Mouse (Mus musculus) testis, adult 2 months (tissue): ENCODE data around the gene Fosl2. TPM values are rescaled to one million over a fixed set of nuclear protein-coding genes. Genes with fewer than 3 reads are reported as not detected.

Experiments used
- H3K27ac ChIP-seq: fragments of 200-500 bp; 2 replicates; pipeline ENCODE4 v1.5.1; 2012; ENCODE audit warnings: low read depth, low read length; ENCODE audit not compliant: control insufficient read depth, insufficient read depth
- H3K27me3 ChIP-seq: fragments of 200-500 bp; 2 replicates; pipeline ENCODE4 v1.6.1; 2012; ENCODE audit warnings: mild to moderate bottlenecking, low read length, moderate library complexity; ENCODE audit not compliant: control insufficient read depth, insufficient read depth
- H3K36me3 ChIP-seq: fragments of 200-500 bp; 2 replicates; pipeline ENCODE4 v1.6.1; 2012; ENCODE audit warnings: mild to moderate bottlenecking, low read length; ENCODE audit not compliant: control insufficient read depth, insufficient read depth
- H3K4me1 ChIP-seq: fragments of 200-500 bp; 2 replicates; pipeline ENCODE4 v1.6.1; 2012; ENCODE audit warnings: low read length; ENCODE audit not compliant: control insufficient read depth, insufficient read depth
- H3K4me3 ChIP-seq: fragments of 200-500 bp; 2 replicates; pipeline ENCODE4 v1.5.1; 2012; ENCODE audit warnings: low read depth, mild to moderate bottlenecking, low read length, moderate library complexity, mixed read lengths; ENCODE audit not compliant: control insufficient read depth
- CTCF ChIP-seq: fragments of 200-500 bp; IDR thresholded peaks from 2 replicates; pipeline ENCODE4 v1.5.1; 2012; ENCODE audit warnings: low read depth, mild to moderate bottlenecking, inconsistent platforms, low read length, moderate library complexity; ENCODE audit not compliant: control insufficient read depth, insufficient read depth, insufficient replicate concordance
- POLR2A ChIP-seq: fragments of 200-500 bp; IDR thresholded peaks from 2 replicates; pipeline ENCODE4 v1.6.1; 2012; ENCODE audit warnings: low read depth, mild to moderate bottlenecking, inconsistent platforms, low read length, moderate library complexity; ENCODE audit not compliant: control insufficient read depth
- polyA plus RNA-seq: library from polyadenylated mRNA; depleted of rRNA; stranded (reverse); fragments of >200 nt; gene quantifications from 2 replicates; pipeline ENCODE4 v1.2.3, GENCODE M21; 2012

Fosl2 gene
- polyA plus RNA-seq, 1 experiment, result 1.6 TPM

DNA sequence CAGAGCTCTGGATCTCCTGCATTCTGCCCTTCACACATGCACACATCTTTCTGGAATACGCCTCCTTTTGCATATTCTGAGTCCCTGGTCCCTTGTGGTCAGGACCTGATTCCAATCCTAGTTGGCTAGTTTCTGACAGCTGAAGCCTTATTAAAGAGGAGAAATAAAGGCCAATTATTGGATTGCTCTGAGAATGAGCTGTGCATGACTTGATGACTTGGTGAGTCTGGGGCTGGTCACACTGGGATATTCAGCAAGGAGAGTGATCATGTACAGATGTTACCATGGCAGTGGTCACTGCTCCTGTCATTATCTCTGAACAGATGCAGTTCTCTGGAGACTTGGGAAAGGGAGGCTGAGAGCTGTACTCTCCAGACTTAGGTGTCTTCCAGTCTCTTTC lies 32.1 kb upstream of the Fosl2 start:
- peak overlapping the region; percentile 14 for H3K4me3 ChIP-seq
- no peak overlapping the region for H3K27ac ChIP-seq
- no peaks in the 10 kb centered on the region for H3K36me3 ChIP-seq
- TF ChIP-seq CTCF (no peak), POLR2A (no peak)
- no peaks in the 10 kb centered on the region; the same call in 1 of the 2 replicates for H3K4me1 ChIP-seq
- H3K27me3 ChIP-seq, result no peaks in the 10 kb centered on the region

DNA sequence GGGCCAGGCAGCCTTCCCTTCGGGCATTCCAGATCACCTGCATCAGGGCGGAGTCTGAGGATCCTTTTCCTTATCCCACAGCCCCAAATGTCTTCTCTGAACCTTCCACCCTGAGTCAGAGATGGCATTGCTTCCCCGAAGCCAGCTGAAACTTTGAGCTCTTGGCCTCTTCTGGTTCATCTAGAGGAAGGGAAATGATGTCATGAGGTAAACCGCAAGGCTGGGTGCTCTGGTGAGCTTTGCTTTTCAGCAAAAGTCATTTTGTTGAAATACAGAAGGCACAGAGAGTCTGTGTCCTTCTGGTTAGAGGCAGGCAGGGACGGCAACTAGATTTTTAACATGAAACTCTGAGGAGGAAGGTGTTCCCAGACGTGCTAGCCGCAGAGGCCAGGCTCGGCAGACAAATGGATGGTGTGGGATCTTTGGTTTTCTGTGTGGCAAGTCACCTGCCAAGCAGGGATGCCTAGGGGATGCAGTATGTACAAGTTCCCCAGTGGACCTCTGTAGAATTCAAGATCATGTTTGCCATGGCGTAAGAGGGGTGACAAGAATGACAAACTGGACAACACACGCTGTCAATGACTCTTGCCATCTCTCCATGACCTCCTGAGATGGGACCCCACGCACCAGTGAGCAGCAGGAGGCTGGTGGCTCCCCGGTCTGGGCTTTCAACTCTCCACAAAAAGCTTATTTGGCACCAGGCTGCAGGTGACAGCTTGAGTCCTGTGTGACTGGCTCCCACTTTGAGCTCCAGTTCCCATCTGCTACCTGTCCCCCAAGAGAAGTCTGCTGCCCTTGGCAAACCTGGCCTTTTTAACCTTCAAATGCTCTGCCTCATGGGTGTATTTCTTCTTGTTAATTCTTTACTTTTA lies 31.2 kb upstream of the Fosl2 start:
- no peak for TF ChIP-seq POLR2A
- no peak for TF ChIP-seq CTCF
- no peak overlapping the region for H3K4me3 ChIP-seq

DNA sequence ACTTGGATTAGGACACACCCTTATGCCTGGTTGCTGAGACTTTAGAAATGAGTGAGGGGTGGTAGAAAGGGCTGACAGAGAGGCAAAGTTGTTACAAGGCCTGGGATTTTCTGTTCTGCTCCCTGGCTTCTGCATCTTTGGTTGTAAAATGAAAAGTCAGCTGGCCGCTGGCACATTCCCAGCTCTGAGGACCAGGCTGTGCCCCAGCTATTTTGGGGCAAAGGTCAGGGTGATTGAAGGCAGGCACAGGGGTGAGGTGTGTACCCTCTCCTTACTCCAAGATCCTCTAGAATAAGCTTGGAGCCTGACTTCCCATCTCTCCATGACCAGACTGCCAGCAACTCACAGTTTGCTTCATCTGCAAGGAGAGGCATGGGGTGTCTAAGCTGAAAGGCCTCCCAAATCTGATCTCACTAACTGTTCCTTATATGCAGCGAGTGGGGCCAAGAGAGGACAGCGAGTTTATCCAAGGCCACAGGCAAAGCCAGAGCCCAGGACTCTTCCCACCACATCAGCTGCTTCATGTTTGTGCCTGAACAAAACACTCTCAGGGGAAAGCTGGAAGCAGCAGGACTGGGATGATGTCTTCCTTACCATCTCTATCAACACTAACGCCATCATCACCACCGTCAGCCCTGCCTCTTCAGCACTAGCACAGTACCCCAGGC lies 29.0 kb upstream of the Fosl2 start:
- TF ChIP-seq POLR2A, result no peak
- Histone ChIP-seq H3K27ac (no peak overlapping the region), H3K4me3 (no peak overlapping the region), H3K36me3 (no peaks in the 10 kb centered on the region), H3K4me1 (no peaks in the 10 kb centered on the region; the same call in 1 of the 2 replicates), H3K27me3 (no peaks in the 10 kb centered on the region)

More for the DNA sequence above, 31.2 kb upstream of the Fosl2 start:
- no peaks in the 10 kb centered on the region; the same call in 1 of the 2 replicates for H3K4me1 ChIP-seq
- no peaks in the 10 kb centered on the region for H3K36me3 ChIP-seq
- H3K27me3 ChIP-seq, result no peaks in the 10 kb centered on the region
- no peak overlapping the region for H3K27ac ChIP-seq

DNA sequence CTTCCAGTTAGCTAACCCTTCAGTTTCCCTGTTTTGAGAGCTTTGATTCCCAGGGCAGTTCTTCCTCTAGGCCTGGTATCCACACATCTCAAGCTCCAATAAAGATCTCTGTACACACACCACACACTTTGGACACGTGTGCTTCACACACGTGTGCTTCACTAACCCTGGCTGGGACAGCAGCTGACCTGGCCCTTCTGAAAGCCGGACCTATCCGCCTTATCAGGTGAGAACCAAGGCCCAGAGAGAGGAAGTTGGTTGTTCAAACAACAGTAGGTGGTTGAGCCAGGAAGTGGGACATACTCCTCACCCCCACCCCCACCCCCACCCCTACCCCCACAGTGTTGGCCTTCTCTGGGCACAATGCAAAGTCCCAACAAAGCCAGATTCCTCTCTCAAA lies 24.9 kb upstream of the Fosl2 start:
- no peaks in the 10 kb centered on the region for H3K36me3 ChIP-seq
- H3K27me3 ChIP-seq, result no peaks in the 10 kb centered on the region
- no peak for TF ChIP-seq POLR2A
- no peak for TF ChIP-seq CTCF
- H3K4me3 ChIP-seq, result no peak overlapping the region
- H3K4me1 ChIP-seq, result no peaks in the 10 kb centered on the region
- H3K27ac ChIP-seq, result no peak overlapping the region

DNA sequence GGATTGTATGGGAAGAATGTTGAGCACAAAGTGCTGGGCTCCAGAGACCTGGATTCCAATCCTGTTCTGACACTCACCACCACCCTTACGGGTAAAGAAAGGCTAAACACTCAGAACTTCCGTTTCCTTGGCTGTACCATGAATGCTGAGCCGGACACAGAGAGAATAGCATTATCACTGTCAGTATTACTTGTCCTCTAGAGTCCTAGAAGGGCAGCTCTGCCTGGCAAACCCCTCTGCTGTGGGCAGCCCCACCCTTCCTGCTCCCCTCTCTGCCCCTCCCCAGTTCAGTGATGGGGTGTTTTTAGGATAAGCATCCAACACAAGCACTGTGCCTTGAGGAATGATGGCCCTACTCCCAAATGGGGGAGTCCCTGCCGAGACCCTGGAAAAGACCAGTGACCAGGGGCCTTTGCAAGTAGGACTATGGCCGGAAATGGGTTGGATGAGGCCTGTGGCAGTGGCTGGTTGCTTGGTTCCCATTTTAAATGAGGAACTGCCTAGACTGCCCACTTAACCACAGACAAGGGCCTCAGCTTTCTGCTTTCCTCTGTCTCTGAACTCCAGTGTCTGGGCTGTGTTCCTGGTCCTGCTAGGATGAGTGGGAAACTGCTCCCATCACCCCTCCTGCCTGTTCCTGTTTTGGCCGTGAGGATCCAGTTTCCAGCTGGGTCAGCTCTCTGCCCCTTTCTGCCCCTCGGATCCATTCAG lies 23.2 kb upstream of the Fosl2 start:
- no peaks in the 10 kb centered on the region for H3K4me1 ChIP-seq
- no peaks in the 10 kb centered on the region for H3K36me3 ChIP-seq
- TF ChIP-seq CTCF (no peak), POLR2A (no peak)
- no peak overlapping the region for H3K27ac ChIP-seq
- no peak overlapping the region for H3K4me3 ChIP-seq
- no peaks in the 10 kb centered on the region for H3K27me3 ChIP-seq

DNA sequence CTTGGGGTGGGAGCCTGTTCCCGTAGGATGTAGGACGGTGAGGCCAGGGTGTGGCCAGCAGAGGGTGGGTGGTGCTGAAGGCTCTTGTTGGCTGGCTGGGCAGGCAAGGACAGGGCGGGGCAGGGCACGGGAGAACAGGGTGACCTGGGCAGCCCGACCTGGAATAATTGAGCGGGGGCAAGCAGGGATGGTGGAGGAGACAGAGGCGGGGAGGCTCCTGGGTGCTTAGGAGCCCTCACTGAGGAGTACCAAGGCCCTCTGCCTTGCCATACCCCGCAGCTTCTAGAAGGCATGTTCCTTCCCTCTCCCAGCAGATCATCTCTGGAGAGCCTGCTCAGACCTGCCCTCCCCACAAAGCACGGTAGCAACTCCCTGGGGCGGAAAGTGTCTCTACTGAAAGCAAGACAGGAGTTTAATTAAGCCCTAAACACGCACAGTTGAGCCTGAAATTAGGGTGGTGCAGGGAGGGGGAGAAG lies 14.7 kb upstream of the Fosl2 start:
- TF ChIP-seq POLR2A (no peak), CTCF (no peak)
- Histone ChIP-seq H3K4me1 (no peaks in the 10 kb centered on the region; the same call in 1 of the 2 replicates), H3K4me3 (no peak overlapping the region), H3K36me3 (no peaks in the 10 kb centered on the region), H3K27ac (no peak overlapping the region), H3K27me3 (no peaks in the 10 kb centered on the region)

DNA sequence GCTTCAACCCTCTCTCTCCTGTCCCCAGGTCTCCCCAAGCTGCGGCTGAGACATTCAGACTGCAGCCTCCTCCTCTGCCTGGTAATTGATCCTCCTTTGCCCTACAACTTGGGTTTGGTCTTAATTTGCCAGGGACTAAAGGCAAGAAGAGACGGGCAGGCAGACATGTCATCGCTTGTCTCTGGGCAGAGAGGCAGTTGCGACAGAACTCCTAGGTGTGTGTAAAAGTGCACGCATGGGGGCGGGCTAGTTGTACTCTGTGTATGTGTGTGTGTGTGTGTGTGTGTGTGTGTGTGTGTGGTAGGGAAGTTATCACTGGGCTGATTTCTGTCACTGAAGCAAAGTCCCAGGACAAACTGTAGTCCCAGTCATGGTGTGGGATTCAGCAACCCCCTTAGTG lies 13.7 kb upstream of the Fosl2 start:
- Histone ChIP-seq H3K36me3 (no peaks in the 10 kb centered on the region), H3K27me3 (no peaks in the 10 kb centered on the region), H3K27ac (no peak overlapping the region), H3K4me3 (no peak overlapping the region), H3K4me1 (no peaks in the 10 kb centered on the region; the same call in 1 of the 2 replicates)
- TF ChIP-seq CTCF, result no peak
- TF ChIP-seq POLR2A, result no peak
